Mouse (Mus musculus): ENCODE data around the gene Man2c1.
A peak's percentile ranks its signal among the peaks of the same experiment; 100 is the strongest.

Gene Man2c1

GRCm38 (mm10) chr9:57130577-57131433, at the start of gene Man2c1:
TSS of gene Man2c1 (plus strand) at chr9:57130690.
- peak; percentile 91 for DNase-seq (ENCODE audit: low spot score)

- no peak for DNase-seq (ENCODE audit: low spot score)
Measured at GRCm38 (mm10) chr9:57082236-57082635, 48.3 kb upstream of the Man2c1 start.

GRCm38 (mm10) chr9:57117261-57117755, 13.2 kb upstream of the Man2c1 start:
- no peak for DNase-seq (ENCODE audit: low spot score)

GRCm38 (mm10) chr9:57129641-57130040, 849 bp upstream of the Man2c1 start:
- no peak for DNase-seq (ENCODE audit: low spot score)

GRCm38 (mm10) chr9:57137246-57137645, 6.8 kb downstream of the Man2c1 start:
- DNase-seq (ENCODE audit: low spot score): no peak

- no peak for DNase-seq (ENCODE audit: low spot score)
Measured at GRCm38 (mm10) chr9:57137777-57138176, 7.3 kb downstream of the Man2c1 start.

GRCm38 (mm10) chr9:57138507-57138906, 8.0 kb downstream of the Man2c1 start:
- no peak for DNase-seq (ENCODE audit: low spot score)

GRCm38 (mm10) chr9:57139110-57139509, 8.6 kb downstream of the Man2c1 start:
- DNase-seq (ENCODE audit: low spot score): no peak

GRCm38 (mm10) chr9:57139571-57139970, 9.1 kb downstream of the Man2c1 start:
- no peak for DNase-seq (ENCODE audit: low spot score)

GRCm38 (mm10) chr9:57141417-57142353, 11.2 kb downstream of the Man2c1 start:
- no peak for DNase-seq (ENCODE audit: low spot score)

- no peak for DNase-seq (ENCODE audit: low spot score)
Measured at GRCm38 (mm10) chr9:57143212-57143611, 12.7 kb downstream of the Man2c1 start.

GRCm38 (mm10) chr9:57144830-57145229, 14.3 kb downstream of the Man2c1 start:
- DNase-seq (ENCODE audit: low spot score): no peak

GRCm38 (mm10) chr9:57146451-57147066, 16.1 kb downstream of the Man2c1 start:
- no peak for DNase-seq (ENCODE audit: low spot score)

GRCm38 (mm10) chr9:57147205-57148143, 17.0 kb downstream of the Man2c1 start:
- no peak for DNase-seq (ENCODE audit: low spot score)

- peak; percentile 65 for DNase-seq (ENCODE audit: low spot score)
Measured at GRCm38 (mm10) chr9:57148144-57148878, 17.8 kb downstream of the Man2c1 start, which contains the start of gene Neil1. TSS of gene Neil1 (minus strand) at chr9:57148305.

- no peak for DNase-seq (ENCODE audit: low spot score)
Measured at GRCm38 (mm10) chr9:57149021-57149420, 18.5 kb downstream of the Man2c1 start.

GRCm38 (mm10) chr9:57150192-57150591, 19.7 kb downstream of the Man2c1 start:
- no peak for DNase-seq (ENCODE audit: low spot score)

- no peak for DNase-seq (ENCODE audit: low spot score)
Measured at GRCm38 (mm10) chr9:57152331-57152730, 21.8 kb downstream of the Man2c1 start.

GRCm38 (mm10) chr9:57156383-57156782, 25.9 kb downstream of the Man2c1 start:
- DNase-seq (ENCODE audit: low spot score): no peak

- no peak for DNase-seq (ENCODE audit: low spot score)
Measured at GRCm38 (mm10) chr9:57156823-57157222, 26.3 kb downstream of the Man2c1 start.

Measured in urinary bladder, postnatal 25 days (tissue).